Mouse (Mus musculus) kidney, postnatal 25 days (tissue): ENCODE results near the gene Cnrip1.

Experiments used
- DNase-seq, 2 experiments: peaks; one replicate each; pipeline ENCODE4 v3.0.0; 2021; ENCODE audit warnings: mixed read lengths in 2 of 2

Gene Cnrip1

DNA sequence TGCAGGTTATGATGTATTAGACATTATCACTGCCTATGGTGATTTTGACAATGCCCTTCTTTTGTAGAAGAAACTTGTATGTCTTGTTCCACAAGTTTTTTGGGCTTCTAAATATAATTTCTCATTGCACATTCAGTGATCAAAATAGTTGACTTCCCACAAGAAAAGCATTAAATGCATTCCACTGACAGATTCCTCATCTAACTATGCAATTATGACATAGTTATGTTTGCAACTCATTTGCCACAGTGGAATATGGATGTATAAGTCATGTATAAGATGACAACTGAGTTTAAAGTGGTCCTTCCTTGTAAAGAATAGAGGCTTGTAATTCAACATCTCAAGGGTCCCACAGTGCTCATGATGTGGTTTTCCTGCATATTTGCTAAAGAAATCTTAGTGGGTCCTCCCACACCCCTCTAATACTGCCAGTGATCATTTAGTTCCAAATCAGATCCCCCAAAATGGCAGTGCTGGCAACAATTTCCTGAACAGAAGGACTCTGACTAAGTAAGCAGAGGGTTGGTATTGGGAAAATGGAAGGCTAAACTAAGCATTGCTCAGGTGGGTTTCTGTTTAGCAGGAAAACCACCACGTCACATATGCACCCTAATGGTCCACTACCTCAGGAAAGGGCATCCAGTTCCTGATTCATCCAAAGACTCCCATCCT, 61.2 kb downstream of the Cnrip1 start:
- no peak for DNase-seq

GRCm38 (mm10) chr11:17126418-17126817, 75.0 kb downstream of the Cnrip1 start:
- no peak for DNase-seq
